Mouse (Mus musculus): Measurements from ENCODE around the gene Gbx2.

DNA sequence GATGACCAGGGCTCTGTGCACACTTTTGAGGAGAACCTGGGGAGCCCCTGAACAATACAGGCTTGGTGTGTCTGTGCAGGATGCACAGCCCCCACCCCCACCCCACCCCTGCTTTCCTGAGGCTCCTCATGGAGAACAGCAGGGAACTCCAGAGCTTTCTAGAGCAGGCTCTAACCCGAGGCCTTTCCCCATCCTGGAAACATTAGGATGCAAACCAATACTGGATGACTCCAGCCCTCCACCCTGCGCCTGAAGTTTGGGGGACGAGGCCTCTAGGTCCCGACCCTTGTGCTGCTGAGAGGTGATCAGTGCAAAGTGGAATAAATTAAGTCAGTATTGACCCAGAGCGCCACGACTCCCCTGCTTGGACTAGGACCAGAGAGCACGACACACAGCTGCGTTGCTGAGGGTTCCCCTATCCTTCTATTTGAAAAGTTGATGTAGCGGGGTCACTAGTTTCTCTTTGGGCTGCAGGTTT is 4.4 kb downstream of the Gbx2 start:
- no peak for TF ChIP-seq GATA1 (IDR thresholded peaks at IDR 0.05; ENCODE audit: borderline replicate concordance, low read length)
- no peak for TF ChIP-seq FLI1 (IDR thresholded peaks at IDR 0.05; ENCODE audit: low read length)
